Mouse (Mus musculus) CH12.LX (cell line): ENCODE results near the gene Col4a2. TPM values are rescaled to one million over a fixed set of nuclear protein-coding genes. Genes with fewer than 3 reads are reported as not detected.

Experiments
- DNase-seq: peaks from one replicate; pipeline ENCODE4 v3.0.0-alpha.2; 2013; ENCODE audit errors: extremely low read depth
- H3K27ac ChIP-seq: 2 replicates; pipeline ENCODE4 v1.5.1; 2012; ENCODE audit warnings: low read depth, mild to moderate bottlenecking, control low read depth, moderate library complexity; ENCODE audit not compliant: insufficient read depth
- H3K27me3 ChIP-seq: replicated peaks from 2 replicates; pipeline ENCODE3; 2012; ENCODE audit warnings: inconsistent platforms
- H3K36me3 ChIP-seq, 2 experiments: replicated peaks in 1 of 2; 2 replicates each; pipeline versions ENCODE3 to v1.6.1; 2012; ENCODE audit warnings: inconsistent platforms in 1 of 2, low read length in 1 of 2, mild to moderate bottlenecking in 1 of 2, mixed read lengths in 1 of 2, moderate library complexity in 1 of 2; ENCODE audit not compliant: control insufficient read depth in 1 of 2, insufficient read depth in 1 of 2
- H3K4me1 ChIP-seq, 2 experiments: 2 replicates each; pipeline ENCODE4 v1.6.1; 2012; ENCODE audit warnings: inconsistent platforms in 1 of 2, moderate library complexity in 1 of 2; ENCODE audit not compliant: insufficient read depth in 2 of 2, control insufficient read depth in 1 of 2
- H3K4me2 ChIP-seq: 2 replicates; pipeline ENCODE4 v1.6.1; 2012; ENCODE audit warnings: low read depth, mild to moderate bottlenecking, control low read depth; ENCODE audit not compliant: poor library complexity, insufficient read depth, severe bottlenecking
- H3K4me3 ChIP-seq, 3 experiments: fragments of 150-350 bp in 1 of 3; sonication (generic) in 1 of 3; replicated peaks in 1 of 3; 2 replicates each; pipeline versions ENCODE3 to v1.5.1; 2011 to 2012; ENCODE audit warnings: low read depth in 2 of 3, low read length in 2 of 3, mild to moderate bottlenecking in 2 of 3, moderate library complexity in 2 of 3, control low read depth in 1 of 3, improper control_type of control experiment in 1 of 3, inconsistent platforms in 1 of 3, mixed read lengths in 1 of 3; ENCODE audit not compliant: poor library complexity in 1 of 3
- H3K79me2 ChIP-seq: replicated peaks from 2 replicates; pipeline ENCODE4 v1.6.1; 2012; ENCODE audit warnings: mild to moderate bottlenecking, moderate library complexity; ENCODE audit not compliant: control insufficient read depth, poor library complexity, insufficient read depth, severe bottlenecking; ENCODE audit errors: extremely low read depth
- H3K9ac ChIP-seq: 2 replicates; pipeline ENCODE4 v1.6.1; 2012; ENCODE audit warnings: low read depth, mild to moderate bottlenecking, control low read depth, moderate library complexity; ENCODE audit not compliant: insufficient read depth
- H3K9me3 ChIP-seq: replicated peaks from 2 replicates; pipeline ENCODE3; 2012; ENCODE audit warnings: low read length, inconsistent platforms, mixed read lengths
- CHD1 ChIP-seq: IDR thresholded peaks from 2 replicates; pipeline ENCODE4 v1.6.1; 2012; ENCODE audit warnings: low read depth, low read length, improper control_type of control experiment, inconsistent platforms
- ELF1 ChIP-seq: IDR thresholded peaks from 2 replicates; pipeline ENCODE4 v1.6.1; 2014; ENCODE audit warnings: low read depth, mild to moderate bottlenecking, inconsistent platforms, low read length, improper control_type of control experiment
- EP300 ChIP-seq: IDR thresholded peaks from 2 replicates; pipeline ENCODE4 v1.6.1; 2011; ENCODE audit warnings: low read length, improper control_type of control experiment
- GABPA ChIP-seq: IDR thresholded peaks from 2 replicates; pipeline ENCODE4 v1.6.1; 2012; ENCODE audit warnings: low read depth, low read length, improper control_type of control experiment, inconsistent platforms; ENCODE audit not compliant: insufficient replicate concordance
- HCFC1 ChIP-seq: IDR thresholded peaks from 2 replicates; pipeline ENCODE4 v1.6.1; 2012; ENCODE audit warnings: low read depth, mild to moderate bottlenecking, inconsistent platforms, low read length, improper control_type of control experiment
- IRF4 ChIP-seq: IDR thresholded peaks from 2 replicates; pipeline ENCODE4 v1.6.1; 2014; ENCODE audit warnings: low read depth, mild to moderate bottlenecking, inconsistent platforms, low read length, improper control_type of control experiment
- JUN ChIP-seq: IDR thresholded peaks from 2 replicates; pipeline ENCODE4 v1.6.1; 2011; ENCODE audit warnings: low read depth, mild to moderate bottlenecking, low read length, improper control_type of control experiment, moderate library complexity; ENCODE audit not compliant: insufficient read depth
- JUND ChIP-seq: conservative IDR thresholded peaks from 2 replicates; pipeline ENCODE4 v1.6.1; 2011; ENCODE audit warnings: low read depth, low read length, improper control_type of control experiment
- MAFK ChIP-seq: IDR thresholded peaks from 2 replicates; pipeline ENCODE4 v1.6.1; 2011; ENCODE audit warnings: low read length, improper control_type of control experiment; ENCODE audit not compliant: insufficient replicate concordance
- MAX ChIP-seq: IDR thresholded peaks from 2 replicates; pipeline ENCODE4 v1.6.1; 2011; ENCODE audit warnings: low read length, improper control_type of control experiment
- MXI1 ChIP-seq: IDR thresholded peaks from 2 replicates; pipeline ENCODE4 v1.6.1; 2011; ENCODE audit warnings: mild to moderate bottlenecking, low read depth, low read length, improper control_type of control experiment
- MYC ChIP-seq: IDR thresholded peaks from 2 replicates; pipeline ENCODE4 v1.6.1; 2011; ENCODE audit warnings: low read depth, mild to moderate bottlenecking, improper control_type of control experiment, low read length
- NELFE ChIP-seq: IDR thresholded peaks from 2 replicates; pipeline ENCODE4 v1.6.1; 2011; ENCODE audit warnings: low read depth, low read length, improper control_type of control experiment
- PAX5 ChIP-seq: IDR thresholded peaks from 2 replicates; pipeline ENCODE4 v1.6.1; 2012; ENCODE audit warnings: low read length, inconsistent platforms, mixed read lengths
- RAD21 ChIP-seq: IDR thresholded peaks from 2 replicates; pipeline ENCODE4 v1.6.1; 2011; ENCODE audit warnings: low read depth, mild to moderate bottlenecking, low read length, improper control_type of control experiment, moderate library complexity
- SMC3 ChIP-seq: IDR thresholded peaks from 2 replicates; pipeline ENCODE4 v1.6.1; 2011; ENCODE audit warnings: low read depth, low read length, improper control_type of control experiment
- TBP ChIP-seq: conservative IDR thresholded peaks from 2 replicates; pipeline ENCODE4 v1.6.1; 2011; ENCODE audit warnings: low read depth, low read length, improper control_type of control experiment
- TCF12 ChIP-seq: IDR thresholded peaks from 2 replicates; pipeline ENCODE4 v1.6.1; 2014; ENCODE audit warnings: low read depth, mild to moderate bottlenecking, inconsistent platforms, low read length, improper control_type of control experiment
- USF1 ChIP-seq: IDR thresholded peaks from 2 replicates; pipeline ENCODE4 v1.6.1; 2014; ENCODE audit warnings: low read depth, mild to moderate bottlenecking, inconsistent platforms, low read length, improper control_type of control experiment
- ZC3H11A ChIP-seq: IDR thresholded peaks from 2 replicates; pipeline ENCODE4 v1.6.1; 2012; ENCODE audit warnings: low read depth, mild to moderate bottlenecking, inconsistent platforms, low read length, improper control_type of control experiment
- ZKSCAN1 ChIP-seq: IDR thresholded peaks from 2 replicates; pipeline ENCODE4 v1.6.1; 2012; ENCODE audit warnings: low read depth, inconsistent platforms, low read length, improper control_type of control experiment, borderline replicate concordance
- ZMIZ1 ChIP-seq: IDR thresholded peaks from 2 replicates; pipeline ENCODE4 v1.6.1; 2012; ENCODE audit warnings: low read depth, mild to moderate bottlenecking, inconsistent platforms, low read length, improper control_type of control experiment
- ZNF384 ChIP-seq: IDR thresholded peaks from 2 replicates; pipeline ENCODE4 v1.6.1; 2012; ENCODE audit warnings: low read depth, low read length, improper control_type of control experiment, inconsistent platforms
- dilution Hi-C: fragments of 300-500 bp; cut with MboI; formaldehyde crosslinking; loops from 2 replicates; pipeline ENCODE4 v1.14.3; 2020; ENCODE audit warnings: low sequenced_read_pairs; ENCODE audit not compliant: extremely low pct_unique_long_range_greater_than_20kb, extremely low pct_ligation_motif_present
- in situ Hi-C: fragments of 300-500 bp; cut with MboI; formaldehyde crosslinking; loops from 3 replicates; pipeline ENCODE4 v1.14.3; 2019; ENCODE audit warnings: low sequenced_read_pairs, low pct_ligation_motif_present, low pct_unique_long_range_greater_than_20kb, mixed read lengths
- polyA plus RNA-seq: library from polyadenylated mRNA; unstranded; fragments of >175 nt; gene quantifications from 2 replicates; pipeline ENCODE4 v1.2.1, GENCODE M21; 2012; ENCODE audit warnings: low read depth; ENCODE audit not compliant: insufficient read length
- total RNA-seq, 2 experiments: library from RNA; depleted of rRNA; stranded (reverse); fragments of 300-350 nt in 1 of 2; fragments of >200 nt in 1 of 2; gene quantifications; 2 replicates each; pipeline ENCODE4 v1.2.3; 2012 to 2014

Gene Col4a2
- total and polyA plus RNA-seq, 3 experiments, result 0.04 to 0.07 TPM; not detected in 1

DNA sequence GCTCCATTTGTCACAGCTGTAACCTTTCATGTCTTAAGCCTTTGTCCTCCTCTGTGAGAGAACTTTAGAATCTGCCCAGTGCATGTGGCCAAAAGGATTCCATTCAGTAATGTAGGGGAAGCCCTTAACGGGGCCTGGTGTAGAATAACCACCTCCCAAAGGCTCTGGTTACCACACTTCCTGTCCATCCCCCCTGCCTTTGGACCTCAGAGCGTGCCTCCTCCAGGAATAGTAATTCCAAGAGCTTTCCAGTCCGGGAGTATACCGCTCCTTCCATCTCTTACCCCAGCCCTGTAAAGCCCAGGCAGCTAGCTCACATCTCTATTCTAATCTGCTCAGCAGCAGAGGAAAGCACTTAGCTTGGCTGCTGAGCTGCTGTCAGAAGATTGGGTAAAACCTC lies 14.7 kb downstream of the Col4a2 start:
- Histone ChIP-seq H3K4me2 (no peak overlapping the region), H3K9ac (no peak overlapping the region), H3K79me2 (no peaks in the 10 kb centered on the region), H3K36me3 (no peaks in the 10 kb centered on the region), H3K27ac (no peak overlapping the region), H3K9me3 (peaks cover 5% of the 10 kb centered on the region), H3K27me3 (peaks cover 6% of the 10 kb centered on the region), H3K4me3 (no peak overlapping the region), H3K4me1 (peaks cover 7 to 19% of the 10 kb centered on the region in 2 experiments)
- TF ChIP-seq JUND, result no peak
- no peak for TF ChIP-seq MAX
- TF ChIP-seq ZMIZ1, result no peak
- TF ChIP-seq GABPA, result no peak
- no peak for TF ChIP-seq MXI1
- TF ChIP-seq ELF1, result no peak
- no peak for TF ChIP-seq ZNF384
- TF ChIP-seq ZKSCAN1, result no peak
- TF ChIP-seq EP300, result no peak
- TF ChIP-seq PAX5, result no peak
- TF ChIP-seq RAD21, result no peak
- no peak for TF ChIP-seq TCF12
- in situ Hi-C loops (no loop called here), dilution Hi-C loops (no loop called here)
- DNase-seq, result no peak

DNA sequence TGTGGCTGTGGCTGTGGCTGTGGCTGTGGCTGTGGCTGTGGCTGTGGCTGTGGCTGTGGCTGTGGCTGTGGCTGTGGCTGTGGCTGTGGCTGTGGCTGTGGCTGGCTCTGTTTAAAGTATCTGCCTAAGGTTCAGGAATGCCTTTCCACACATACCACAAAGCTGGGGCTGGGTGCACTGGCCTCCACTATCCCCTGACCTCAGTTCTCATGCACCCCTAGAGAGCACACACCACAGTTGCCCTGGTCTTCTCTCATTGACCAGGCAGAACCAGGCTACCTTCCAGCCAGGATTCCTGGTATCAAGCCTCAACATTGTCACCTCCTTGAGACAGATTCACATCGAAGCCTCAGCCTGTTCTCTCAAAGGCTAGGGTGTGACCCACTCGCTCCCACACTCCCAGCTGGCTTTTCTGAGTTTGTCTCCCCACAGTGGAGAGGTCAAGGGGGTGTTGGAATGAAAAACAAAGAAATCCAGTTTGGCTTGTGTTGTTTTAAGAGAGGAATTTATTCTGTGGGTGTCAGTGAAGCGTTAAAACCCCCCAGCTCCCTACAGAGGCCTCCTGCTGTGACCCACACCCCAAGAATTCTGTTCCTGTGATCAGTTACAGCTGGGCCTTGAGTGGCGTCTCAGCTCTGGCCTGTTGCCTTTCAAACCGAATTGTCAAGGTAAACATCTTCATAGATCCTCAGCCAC lies 15.3 kb downstream of the Col4a2 start:
- Histone ChIP-seq H3K4me1 (peaks cover 5 to 13% of the 10 kb centered on the region in 2 experiments), H3K9me3 (peaks cover 5% of the 10 kb centered on the region), H3K27me3 (peaks cover 8% of the 10 kb centered on the region), H3K9ac (no peak overlapping the region), H3K79me2 (no peaks in the 10 kb centered on the region), H3K27ac (no peak overlapping the region), H3K36me3 (no peaks in the 10 kb centered on the region), H3K4me2 (no peak overlapping the region), H3K4me3 (no peak overlapping the region)
- in situ Hi-C loops (no loop called here), dilution Hi-C loops (no loop called here)
- TF ChIP-seq HCFC1 (no peak), IRF4 (no peak), PAX5 (no peak), ZKSCAN1 (no peak), RAD21 (no peak), MYC (no peak), GABPA (no peak), MXI1 (no peak), CHD1 (no peak), ZC3H11A (no peak), SMC3 (no peak), JUN (no peak), TCF12 (no peak), NELFE (no peak), TBP (no peak), MAFK (no peak), USF1 (no peak)
- DNase-seq, result no peak
